Mouse (Mus musculus) midbrain, embryonic 13.5 days (tissue): ENCODE data around the gene Hist2h2aa1. TPM values are rescaled to one million over a fixed set of nuclear protein-coding genes. Genes with fewer than 3 reads are reported as not detected.
"Not testable (repeated sequence)": the region's sequence is repeated elsewhere in the genome, so short reads cannot be mapped to it uniquely, and the experiment has no call there.

Experiments used
- ATAC-seq: fragments of 200-750 bp; cut with Nextera tagmentation; 2 replicates; pipeline ENCODE4 v1.8.0; 2017; ENCODE audit warnings: mild to moderate bottlenecking, moderate TSS enrichment, moderate library complexity
- H3K27ac ChIP-seq: fragments of 300-500 bp; sonication (generic); 2 replicates; pipeline ENCODE4 v1.5.1; 2015; ENCODE audit warnings: inconsistent platforms, mild to moderate bottlenecking, moderate library complexity
- H3K27me3 ChIP-seq: fragments of 300-500 bp; sonication (generic); 2 replicates; pipeline ENCODE4 v1.6.1; 2015; ENCODE audit warnings: mild to moderate bottlenecking, inconsistent platforms
- H3K36me3 ChIP-seq: fragments of 300-500 bp; sonication (generic); 2 replicates; pipeline ENCODE4 v1.6.1; 2015; ENCODE audit warnings: mild to moderate bottlenecking, inconsistent platforms
- H3K4me1 ChIP-seq: fragments of 300-500 bp; sonication (generic); replicated peaks from 2 replicates; pipeline ENCODE4 v1.6.1; 2015; ENCODE audit warnings: inconsistent platforms
- H3K4me2 ChIP-seq: fragments of 300-500 bp; sonication (generic); replicated peaks from 2 replicates; pipeline ENCODE4 v1.6.1; 2015; ENCODE audit warnings: moderate library complexity, mild to moderate bottlenecking, inconsistent platforms
- H3K4me3 ChIP-seq: fragments of 300-500 bp; sonication (generic); replicated peaks from 2 replicates; pipeline ENCODE4 v1.5.1; 2015; ENCODE audit warnings: mild to moderate bottlenecking, inconsistent platforms
- H3K9ac ChIP-seq: fragments of 300-500 bp; sonication (generic); replicated peaks from 2 replicates; pipeline ENCODE4 v1.6.1; 2015; ENCODE audit warnings: mild to moderate bottlenecking, inconsistent platforms
- H3K9me3 ChIP-seq: fragments of 300-500 bp; sonication (generic); 2 replicates; pipeline ENCODE4 v1.6.1; 2016; ENCODE audit warnings: mild to moderate bottlenecking, inconsistent platforms
- WGBS: fragments of 180-500 bp; shearing (Covaris S2); methylation state at CpG from one replicate; pipeline ENCODE4 v1.1.7; 2015; 5-methylcytosine and 5-hydroxymethylcytosine counted together
- polyA plus RNA-seq: library from polyadenylated mRNA; unstranded; fragments of >200 nt; fragmentation: Nextera tagmentation; extraction: Ambion mirVana; gene quantifications from 2 replicates; pipeline ENCODE4 v1.2.1, GENCODE M21; 2015

Gene Hist2h2aa1
- 23.2 and 42.5 TPM in 2 replicates for polyA plus RNA-seq

- not testable (repeated sequence) for H3K27me3 ChIP-seq, H3K9me3 ChIP-seq, H3K36me3 ChIP-seq
- Histone ChIP-seq H3K4me3 (peak within 1 kb of the TSS; percentile 42), H3K9ac (peak within 1 kb of the TSS; percentile 68), H3K4me1 (peaks cover 38% of the 10 kb centered on the region), H3K4me2 (peak within 1 kb of the TSS; percentile 63), H3K27ac (peak within 1 kb of the TSS; percentile 94)
- ATAC-seq = peak; percentile 87
- WGBS = 0% methylated on average over 28 of the region's 88 CpGs
Measured at GRCm38 (mm10) chr3:96245003-96245886, at the start of gene Hist2h2aa1. Hist2h2aa1 (plus strand) TSS chr3:96245497.

GRCm38 (mm10) chr3:96195616-96196313 is 49.5 kb upstream of the Hist2h2aa1 start:
- Histone ChIP-seq H3K9me3 (no peaks in the 10 kb centered on the region; the same call in 1 of the 2 replicates), H3K27ac (no peak overlapping the region), H3K4me1 (peaks cover 17% of the 10 kb centered on the region), H3K27me3 (no peaks in the 10 kb centered on the region), H3K4me3 (peak overlapping the region; percentile 71; the same call in 1 of the 2 replicates), H3K9ac (no peak overlapping the region), H3K4me2 (peak overlapping the region; percentile 93), H3K36me3 (peaks cover 46% of the 10 kb centered on the region)
- 94% methylated on average over 11 of the region's 11 CpGs for WGBS
- no peak for ATAC-seq

- WGBS = 19% methylated on average over 27 of the region's 27 CpGs
- Histone ChIP-seq H3K9ac (peak overlapping the region; percentile 88), H3K4me2 (peak overlapping the region; percentile 93), H3K27ac (peak overlapping the region; percentile 96), H3K9me3 (no peaks in the 10 kb centered on the region; the same call in 1 of the 2 replicates), H3K27me3 (no peaks in the 10 kb centered on the region), H3K36me3 (peaks cover 40% of the 10 kb centered on the region), H3K4me1 (peaks cover 17% of the 10 kb centered on the region), H3K4me3 (peak overlapping the region; percentile 71)
- peak; percentile 65 for ATAC-seq
Measured at GRCm38 (mm10) chr3:96196437-96197128, 48.7 kb upstream of the Hist2h2aa1 start.

GRCm38 (mm10) chr3:96197129-96197749 is 48.1 kb upstream of the Hist2h2aa1 start:
- WGBS = under 1% methylated on average over 50 of the region's 50 CpGs
- Histone ChIP-seq H3K4me1 (peaks cover 17% of the 10 kb centered on the region), H3K4me3 (peak overlapping the region; percentile 71), H3K27me3 (no peaks in the 10 kb centered on the region), H3K36me3 (peaks cover 34% of the 10 kb centered on the region), H3K9ac (peak overlapping the region; percentile 88), H3K9me3 (no peaks in the 10 kb centered on the region; the same call in 1 of the 2 replicates), H3K4me2 (peak overlapping the region; percentile 93), H3K27ac (peak overlapping the region; percentile 96)
- peak; percentile 97 for ATAC-seq

- peak overlapping the region; percentile 71 for H3K4me3 ChIP-seq
- no peaks in the 10 kb centered on the region; the same call in 1 of the 2 replicates for H3K9me3 ChIP-seq
- H3K4me2 ChIP-seq = peak overlapping the region; percentile 93
- WGBS = 3% methylated on average over 6 of the region's 6 CpGs
- no peaks in the 10 kb centered on the region for H3K27me3 ChIP-seq
- H3K4me1 ChIP-seq = peaks cover 17% of the 10 kb centered on the region
- no peak overlapping the region; the same call in 1 of the 2 replicates for H3K9ac ChIP-seq
- peaks cover 26% of the 10 kb centered on the region for H3K36me3 ChIP-seq
- ATAC-seq = peak; percentile 12; the same call in 1 of the 2 replicates
- no peak overlapping the region for H3K27ac ChIP-seq
Measured at GRCm38 (mm10) chr3:96198181-96198580, 47.1 kb upstream of the Hist2h2aa1 start.

- H3K4me3 ChIP-seq, H3K27me3 ChIP-seq, ATAC-seq, H3K9me3 ChIP-seq, H3K27ac ChIP-seq, H3K9ac ChIP-seq: not testable (repeated sequence)
- H3K4me2 ChIP-seq = peak overlapping the region; percentile 93
- WGBS = 28% methylated on average over 8 of the region's 8 CpGs
- H3K36me3 ChIP-seq = peaks cover 20% of the 10 kb centered on the region
- H3K4me1 ChIP-seq = peaks cover 17% of the 10 kb centered on the region
Measured at GRCm38 (mm10) chr3:96198601-96199251, 46.6 kb upstream of the Hist2h2aa1 start.

- ATAC-seq = no peak
- Histone ChIP-seq H3K9me3 (no peaks in the 10 kb centered on the region; the same call in 1 of the 2 replicates), H3K36me3 (peaks cover 10% of the 10 kb centered on the region), H3K4me1 (peaks cover 17% of the 10 kb centered on the region), H3K9ac (no peak overlapping the region), H3K27ac (no peak overlapping the region), H3K27me3 (no peaks in the 10 kb centered on the region), H3K4me2 (no peak overlapping the region), H3K4me3 (no peak overlapping the region)
- WGBS = 69% methylated on average over 2 of the region's 2 CpGs
Measured at GRCm38 (mm10) chr3:96199731-96200130, 45.6 kb upstream of the Hist2h2aa1 start.

- no peak for ATAC-seq
- Histone ChIP-seq H3K36me3 (no peaks in the 10 kb centered on the region), H3K4me1 (0 out of 2 replicates have a peak, but pooled peaks cover 4% of the 10 kb centered on the region)
Measured at GRCm38 (mm10) chr3:96207819-96208218, 37.5 kb upstream of the Hist2h2aa1 start.

GRCm38 (mm10) chr3:96209242-96209641 is 36.1 kb upstream of the Hist2h2aa1 start:
- no peak for ATAC-seq
- Histone ChIP-seq H3K36me3 (no peaks in the 10 kb centered on the region), H3K4me1 (0 out of 2 replicates have a peak, but pooled peaks cover 4% of the 10 kb centered on the region), H3K4me3 (no peak overlapping the region), H3K27ac (no peak overlapping the region), H3K9ac (no peak overlapping the region), H3K4me2 (no peak overlapping the region), H3K27me3 (no peaks in the 10 kb centered on the region), H3K9me3 (no peaks in the 10 kb centered on the region)
- 25% methylated on average over 15 of the region's 15 CpGs for WGBS

More at GRCm38 (mm10) chr3:96207819-96208218, 37.5 kb upstream of the Hist2h2aa1 start:
- Histone ChIP-seq H3K9me3 (no peaks in the 10 kb centered on the region), H3K4me3 (no peak overlapping the region), H3K9ac (no peak overlapping the region), H3K27ac (no peak overlapping the region), H3K4me2 (no peak overlapping the region), H3K27me3 (no peaks in the 10 kb centered on the region)
- 85% methylated on average over 3 of the region's 3 CpGs for whole genome bisulfite sequencing

- Histone ChIP-seq H3K27ac (peak overlapping the region; percentile 96), H3K36me3 (no peaks in the 10 kb centered on the region), H3K27me3 (peaks cover 9% of the 10 kb centered on the region; the same call in 1 of the 2 replicates), H3K4me1 (peaks cover 37% of the 10 kb centered on the region), H3K4me2 (peak overlapping the region; percentile 86), H3K9ac (peak overlapping the region; percentile 70), H3K9me3 (no peaks in the 10 kb centered on the region), H3K4me3 (peak overlapping the region; percentile 67)
- 0% methylated on average over 12 of the region's 12 CpGs for WGBS
- ATAC-seq = peak; percentile 32
Measured at GRCm38 (mm10) chr3:96219191-96219641, 26.1 kb upstream of the Hist2h2aa1 start.
